Mouse (Mus musculus) gastrocnemius, postnatal 4 days (tissue): ENCODE results near the gene Gm3594. TPM values are rescaled to one million over a fixed set of nuclear protein-coding genes. Genes with fewer than 3 reads are reported as not detected.
"Not testable (repeated sequence)": the region's sequence is repeated elsewhere in the genome, so short reads cannot be mapped to it uniquely, and the experiment has no call there.

Experiments used
- DNase-seq, 2 experiments: peaks; one replicate each; pipeline ENCODE4 v3.0.0; 2021 to 2022; ENCODE audit warnings: low spot score in 2 of 2, mixed read lengths in 2 of 2
- long read RNA-seq, 2 experiments: library from polyadenylated mRNA; stranded (forward); transcript quantifications; one replicate each; pipeline ENCODE4 v2.0.0; 2021
- total RNA-seq, 2 experiments: library from RNA; stranded (reverse); gene quantifications; 2 replicates each; pipeline ENCODE4 v1.2.3; 2021

Gene Gm3594
- not detected for total RNA-seq
- long read RNA-seq, experiment 1, result 0 reads
- long read RNA-seq, experiment 2, result 0 reads

DNA sequence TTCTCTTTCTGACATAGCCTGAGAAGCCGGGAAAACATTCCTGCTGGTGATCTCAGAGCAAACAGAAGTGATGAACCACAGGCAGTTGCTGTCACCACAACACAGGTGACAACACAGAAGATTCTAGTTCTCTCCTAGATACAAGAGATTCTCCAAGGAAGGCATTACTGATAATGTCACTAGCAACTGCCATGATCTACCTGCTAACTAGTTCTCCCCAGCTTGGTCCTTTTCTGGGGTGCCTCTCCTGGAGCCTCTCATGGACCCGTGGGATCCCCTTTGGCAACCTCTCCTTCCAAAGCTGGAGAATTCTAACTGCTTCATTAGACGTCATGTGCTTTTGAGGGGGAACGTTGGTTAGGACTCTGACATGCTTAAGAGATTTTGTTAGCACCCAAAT lies at the start of gene Gm3594:
Gene Gm3594 (minus strand): TSS at position 101 of the 400 bp plus-strand sequence.
- DNase-seq, result not testable (repeated sequence)

- peak in 1 of 2 experiments; percentile 12 for DNase-seq
Observed at GRCm38 (mm10) chr14:6486331-6486730, 41.9 kb upstream of the Gm3594 start.

GRCm38 (mm10) chr14:6485541-6485940 lies 41.1 kb upstream of the Gm3594 start:
- not testable (repeated sequence) for DNase-seq

GRCm38 (mm10) chr14:6482126-6482525 lies 37.7 kb upstream of the Gm3594 start:
- DNase-seq, result not testable (repeated sequence)

DNA sequence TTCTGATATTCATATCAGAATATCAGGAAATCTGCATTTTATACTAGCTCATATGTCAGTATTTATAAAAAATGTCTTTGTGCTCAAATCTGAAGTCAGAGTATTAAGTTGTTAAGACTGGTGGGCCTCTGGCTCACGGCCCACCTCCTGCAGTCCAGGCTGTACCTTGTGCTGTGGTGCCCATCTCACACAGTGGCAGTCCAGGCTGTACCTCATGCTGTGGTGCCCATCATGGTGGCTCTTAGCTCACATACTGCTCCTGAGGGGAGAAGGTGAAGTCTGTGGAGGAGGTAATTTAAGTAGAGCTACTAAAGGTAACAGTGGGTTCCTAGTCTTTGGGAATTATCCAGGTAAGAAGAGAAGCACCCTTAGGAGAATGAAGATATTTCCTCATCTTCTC lies 27.4 kb upstream of the Gm3594 start:
- not testable (repeated sequence) for DNase-seq

DNA sequence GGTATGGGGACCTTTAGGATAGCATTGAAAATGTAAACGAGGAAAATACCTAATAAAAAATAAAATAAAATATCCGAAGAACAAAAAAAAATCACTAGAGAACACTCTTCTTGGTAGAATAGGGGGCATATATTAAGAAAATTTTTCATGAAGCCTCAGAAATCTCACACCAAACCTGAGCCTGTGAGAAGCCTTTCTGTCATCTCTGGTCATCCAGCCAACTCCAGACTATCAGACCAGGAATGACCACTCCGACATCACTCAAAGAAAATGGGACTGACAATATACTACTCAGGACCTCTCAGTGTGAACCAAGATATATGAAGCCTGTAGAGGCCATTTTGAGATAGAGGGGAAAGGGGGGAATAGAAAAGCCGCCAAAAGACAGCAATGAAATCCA lies 3.6 kb downstream of the Gm3594 start:
- DNase-seq, result peak in 1 of 2 experiments; percentile 5

GRCm38 (mm10) chr14:6440206-6440605 lies 4.2 kb downstream of the Gm3594 start:
- DNase-seq, result peak in 1 of 2 experiments; percentile 5

DNA sequence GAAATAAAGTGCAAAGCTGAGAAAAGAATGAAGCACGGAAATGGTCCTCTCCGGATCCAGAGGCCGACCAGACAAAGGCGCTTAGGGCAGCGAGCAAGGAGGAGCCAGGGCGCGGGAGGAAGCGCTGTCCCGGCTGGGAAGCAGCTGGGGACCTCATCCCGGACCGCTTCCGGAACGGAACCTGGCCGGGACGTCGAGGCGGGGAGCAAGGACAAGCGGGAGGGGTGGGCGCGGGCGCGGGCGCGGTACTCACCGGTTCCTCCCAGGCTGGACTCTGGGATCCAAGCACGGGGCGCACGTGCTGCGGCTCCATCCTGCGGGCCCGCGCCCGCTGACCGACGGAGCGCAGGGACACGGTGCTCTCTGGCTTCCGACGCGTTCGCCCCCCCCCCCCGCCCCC lies 17.6 kb downstream of the Gm3594 start:
- peak; percentile 7 to 12 for DNase-seq

DNA sequence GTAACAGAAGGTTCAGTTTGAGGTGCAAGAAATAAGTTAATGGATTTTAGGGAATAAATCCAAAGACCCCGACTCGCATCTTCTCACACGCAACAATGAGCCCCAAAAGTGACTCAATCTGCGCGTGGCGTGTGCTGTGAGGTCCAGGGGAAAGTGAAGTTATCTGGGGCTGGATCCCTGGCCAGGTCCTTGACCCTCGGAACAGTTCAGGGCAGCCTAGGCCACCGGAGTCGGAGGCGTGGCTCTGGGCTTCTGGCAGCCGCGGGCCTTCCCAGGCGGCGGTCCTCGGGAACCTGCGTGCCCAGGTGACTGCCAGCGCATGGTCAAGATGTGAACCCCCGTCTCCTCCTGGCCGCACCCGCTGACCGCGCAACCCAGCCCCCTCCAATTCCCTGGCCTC lies 18.1 kb downstream of the Gm3594 start:
- peak; percentile 4 to 10 for DNase-seq

GRCm38 (mm10) chr14:6412382-6412781 lies 32.0 kb downstream of the Gm3594 start, which contains the start of gene Gm3591:
Gm3591 (minus strand) TSS chr14:6412482.
- not testable (repeated sequence) for DNase-seq

DNA sequence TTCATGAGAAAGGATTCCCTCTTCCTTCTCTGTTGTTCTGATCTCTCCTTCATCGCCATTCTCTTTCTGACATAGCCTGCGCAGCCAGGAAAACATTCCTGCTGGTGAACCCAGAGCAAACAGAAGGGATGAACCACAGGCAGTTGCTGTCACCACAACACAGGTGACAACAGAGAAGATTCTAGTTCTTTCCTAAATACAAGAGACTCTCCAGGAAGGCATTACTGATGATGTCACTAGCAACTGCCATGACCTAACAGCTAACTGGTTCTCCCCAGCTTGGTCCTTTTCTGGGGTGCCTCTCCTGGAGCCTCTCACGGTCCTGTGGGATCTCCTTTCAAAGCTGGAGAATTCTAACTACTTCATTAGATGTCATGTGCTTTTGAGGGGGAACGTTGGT lies 54.2 kb downstream of the Gm3594 start, which contains the start of gene Gm16440:
Gene Gm16440 (minus strand): TSS at position 101 of the 400 bp plus-strand sequence.
- not testable (repeated sequence) for DNase-seq

Other genes with a start within 250 kb of the Gm3594 start
- under 1 TPM; 0.67 to 0.71 TPM for gene Gm21560, start 225.3 kb downstream of the Gm3594 start, total RNA-seq
- gene Gm3411, start 157.4 kb downstream of the Gm3594 start, total RNA-seq, result under 1 TPM; 0.39 to 0.44 TPM
- gene Gm21103, start 139.8 kb downstream of the Gm3594 start, total RNA-seq, result not detected
- gene Gm3618, start 100.9 kb downstream of the Gm3594 start, total RNA-seq, result not detected
- gene Gm16440, start 54.3 kb downstream of the Gm3594 start, total RNA-seq, result not detected
- gene Gm3591, start 32.1 kb downstream of the Gm3594 start, total RNA-seq, result under 1 TPM in 1 of 2 experiments, not detected in 1; 0.32 TPM
- not detected for gene Gm8356, start 92.7 kb upstream of the Gm3594 start, total RNA-seq
- gene Gm3629, start 146.0 kb upstream of the Gm3594 start, total RNA-seq, result 1 to 10 TPM; 1.5 TPM
- not detected for gene Gm3460, start 177.8 kb upstream of the Gm3594 start, total RNA-seq
- not detected for gene Gm10251, start 239.6 kb upstream of the Gm3594 start, total RNA-seq